Mouse (Mus musculus) gastrocnemius, postnatal 36 days (tissue): Measurements from ENCODE around the gene Nav2. TPM values are rescaled to one million over a fixed set of nuclear protein-coding genes. Genes with fewer than 3 reads are reported as not detected.

Experiments used
- DNase-seq, 2 experiments: peaks; one replicate each; pipeline ENCODE4 v3.0.0; 2022
- intact Hi-C: fragments of 180-260 bp; cut with DNase I; formaldehyde crosslinking; loops from one replicate; pipeline ENCODE4 v1.15.1; 2025
- total RNA-seq, 2 experiments: library from RNA; stranded (reverse); gene quantifications; 2 replicates each; pipeline ENCODE4 v1.2.3; 2021

Nav2 gene
- total RNA-seq, 2 experiments from 2014 or later = 21.8 to 23.9 TPM

GRCm38 (mm10) chr7:49597776-49598175, 689.3 kb downstream of the Nav2 start:
- no peak for DNase-seq
- intact Hi-C loops = no loop called here

DNA sequence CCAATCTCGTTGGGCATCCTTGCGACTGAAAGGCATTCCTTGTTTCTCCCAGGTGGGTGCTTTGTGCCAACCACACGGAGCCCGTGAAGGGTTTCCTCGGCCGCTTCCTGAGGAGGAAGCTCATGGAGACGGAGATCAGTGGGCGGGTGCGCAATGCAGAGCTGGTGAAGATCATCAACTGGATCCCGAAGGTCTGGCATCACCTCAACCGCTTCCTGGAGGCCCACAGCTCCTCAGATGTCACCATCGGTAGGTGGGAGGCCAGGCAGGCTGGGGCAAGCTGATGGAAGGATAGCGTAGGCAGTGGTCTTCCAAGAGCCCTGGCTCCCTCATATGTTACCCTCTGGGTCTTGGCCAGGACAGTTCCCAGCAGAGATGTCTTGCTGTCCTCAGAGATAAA, 689.7 kb downstream of the Nav2 start:
- intact Hi-C loops = no loop called here

GRCm38 (mm10) chr7:49599950-49600349, 691.4 kb downstream of the Nav2 start:
- intact Hi-C loops = loop anchor here (2.0 to 5.0 kb wide), 2 partner anchors 108 to 131 kb away; no protein-coding TSS in a partner anchor
- no peak for DNase-seq

More for the DNA sequence above, 689.7 kb downstream of the Nav2 start:
- no peak for DNase-seq

- peak; percentile 22 to 26 for DNase-seq
- intact Hi-C loops = loop anchor here (2.0 to 5.0 kb wide), 2 partner anchors 109 to 133 kb away; no protein-coding TSS in a partner anchor
These were observed 692.9 kb downstream of the Nav2 start for GRCm38 (mm10) chr7:49601191-49601975.

DNA sequence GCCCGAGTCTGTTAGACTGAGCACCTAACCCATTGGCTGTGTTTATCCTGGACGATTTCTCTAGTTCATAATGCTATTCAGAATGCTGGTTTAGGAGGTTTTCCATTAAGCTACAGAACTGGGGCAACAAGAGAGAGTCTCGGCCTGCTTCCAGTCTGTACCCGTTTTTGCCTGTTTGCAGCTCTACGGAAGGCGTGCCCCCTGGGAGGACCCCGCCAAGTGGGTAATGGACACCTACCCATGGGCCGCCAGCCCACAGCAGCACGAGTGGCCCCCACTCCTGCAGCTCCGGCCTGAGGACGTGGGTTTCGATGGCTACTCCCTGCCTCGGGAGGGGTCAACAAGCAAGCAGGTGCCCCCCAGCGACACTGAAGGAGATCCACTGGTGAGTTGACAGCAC, 695.7 kb downstream of the Nav2 start:
- intact Hi-C loops = loop anchor here (5.0 kb wide), 1 partner anchor 112 kb away; no protein-coding TSS in a partner anchor
- DNase-seq = no peak

GRCm38 (mm10) chr7:49604965-49605795, 696.7 kb downstream of the Nav2 start:
- intact Hi-C loops = loop anchor here (5.0 kb wide), 1 partner anchor 113 kb away; no protein-coding TSS in a partner anchor
- no peak for DNase-seq

- no peak for DNase-seq
- intact Hi-C loops = loop anchor here (2.0 to 5.0 kb wide), 2 partner anchors 135 to 306 kb away; no protein-coding TSS in a partner anchor
These were observed 707.8 kb downstream of the Nav2 start for GRCm38 (mm10) chr7:49616258-49616735.

- intact Hi-C loops = loop anchor here (2.0 to 5.0 kb wide), 2 partner anchors 134 to 305 kb away; no protein-coding TSS in a partner anchor
These were observed 708.6 kb downstream of the Nav2 start for GRCm38 (mm10) chr7:49617087-49617486.

DNA sequence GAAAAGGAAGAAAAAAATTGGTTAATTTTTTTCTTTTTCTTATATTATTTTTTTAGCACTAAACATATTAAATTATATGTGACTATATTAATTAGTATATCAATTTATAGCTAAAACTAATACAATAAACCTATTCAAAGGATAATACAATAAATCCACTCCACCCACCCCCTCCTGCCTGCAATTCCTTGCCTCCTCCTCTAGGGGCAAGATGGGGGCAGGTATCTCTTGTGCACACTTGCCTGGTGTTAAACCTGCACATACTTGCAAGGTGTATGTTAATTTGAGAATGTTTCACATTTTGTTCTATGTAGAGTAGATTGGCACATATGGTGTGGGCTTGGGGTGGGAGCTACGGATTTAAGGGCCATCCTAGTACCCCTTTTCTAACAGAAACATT, 711.6 kb downstream of the Nav2 start:
- intact Hi-C loops = no loop called here
- DNase-seq = no peak

More at GRCm38 (mm10) chr7:49617087-49617486, 708.6 kb downstream of the Nav2 start:
- DNase-seq = no peak

DNA sequence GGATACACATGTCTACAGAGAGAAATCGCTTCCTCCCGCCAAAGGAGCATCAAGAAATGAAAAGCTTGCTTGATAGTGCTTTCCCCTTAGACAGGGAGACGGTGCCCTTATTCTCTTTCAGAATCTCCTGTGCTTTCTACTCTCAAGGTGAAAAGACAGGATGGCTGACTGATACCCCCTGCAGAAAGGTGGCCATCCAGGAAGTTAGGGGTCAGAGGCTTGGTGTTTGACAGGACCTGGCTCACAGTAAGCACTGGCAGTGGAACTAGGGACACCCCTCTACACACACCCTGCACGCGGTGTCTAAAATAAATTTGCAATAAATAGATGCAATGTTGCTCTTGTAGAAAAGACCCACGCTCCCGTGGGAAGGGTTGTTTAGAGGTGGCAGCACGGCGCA, 723.4 kb downstream of the Nav2 start:
- DNase-seq = no peak
- intact Hi-C loops = no loop called here

DNA sequence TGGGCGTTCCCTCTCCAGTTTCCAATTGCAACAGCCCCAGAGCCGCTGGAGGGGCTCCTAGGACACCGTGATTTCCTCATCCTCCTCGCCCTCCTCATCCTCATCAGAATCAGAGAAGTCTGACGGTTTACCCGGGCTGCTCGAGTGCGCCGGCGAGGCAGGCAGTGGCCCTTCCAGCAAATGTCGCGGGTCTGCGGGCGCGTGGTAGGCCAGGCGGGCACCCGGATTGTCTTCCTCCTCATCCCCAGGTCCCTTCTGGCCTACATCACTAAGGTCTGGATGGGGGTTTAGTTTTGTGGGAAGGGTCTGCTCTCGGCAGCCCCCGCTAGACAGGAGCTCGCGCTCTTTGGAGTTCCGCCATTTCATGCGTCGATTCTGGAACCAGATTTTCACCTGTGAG, 723.9 kb downstream of the Nav2 start:
- intact Hi-C loops = no loop called here
- DNase-seq = no peak

- intact Hi-C loops = no loop called here
- DNase-seq = no peak
These were observed 725.0 kb downstream of the Nav2 start for GRCm38 (mm10) chr7:49633375-49633956.

GRCm38 (mm10) chr7:49634291-49635073, 726.0 kb downstream of the Nav2 start:
- intact Hi-C loops = no loop called here
- no peak for DNase-seq

DNA sequence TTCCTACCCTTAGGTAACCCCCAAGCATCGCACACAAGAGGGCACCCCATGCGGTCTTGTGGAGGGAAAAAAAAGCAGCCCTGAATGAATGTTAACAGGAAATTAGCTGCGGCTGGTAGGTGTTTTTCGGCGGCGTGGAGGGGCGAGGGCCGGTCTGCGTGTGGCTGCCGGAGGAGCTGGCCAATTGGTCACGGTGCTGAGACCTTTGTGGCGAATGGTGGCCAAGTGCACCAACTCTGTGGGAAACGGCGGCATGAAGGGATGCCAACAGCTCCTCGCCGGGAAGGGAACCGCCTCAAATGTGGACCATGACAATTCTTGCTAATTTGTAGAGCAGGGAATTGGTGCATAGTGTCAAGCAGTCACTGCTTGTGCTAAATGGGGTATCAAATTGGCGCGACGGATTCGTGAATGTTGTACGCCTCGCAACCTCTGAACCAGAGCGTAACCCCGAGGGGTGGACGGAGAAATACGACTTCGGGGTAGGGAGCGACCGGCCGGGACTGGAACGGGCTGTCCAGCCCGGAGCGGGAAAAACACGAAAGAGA, 726.6 kb downstream of the Nav2 start:
- intact Hi-C loops = no loop called here
- no peak for DNase-seq

DNA sequence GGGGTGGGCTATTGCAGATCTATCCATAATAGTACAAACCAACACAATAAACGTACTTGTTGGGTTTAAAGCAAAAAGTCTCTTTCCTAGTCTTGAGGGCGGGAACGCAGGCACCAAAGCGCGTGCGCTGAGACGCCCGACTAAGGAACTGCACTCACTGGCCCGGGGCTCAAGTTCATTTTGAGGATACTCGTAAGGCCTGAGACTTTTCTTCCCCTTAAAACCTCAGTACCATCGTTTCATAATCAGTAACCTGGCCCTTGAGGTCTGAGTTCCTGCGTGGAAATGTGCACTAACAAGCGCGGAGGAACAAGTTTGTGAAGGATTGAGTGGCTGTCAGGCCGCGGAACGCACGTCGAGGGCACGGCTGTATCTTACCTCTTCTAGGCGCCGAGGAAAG, 727.5 kb downstream of the Nav2 start:
- no peak for DNase-seq
- intact Hi-C loops = no loop called here

GRCm38 (mm10) chr7:49636491-49637115, 728.1 kb downstream of the Nav2 start, which contains the start of gene Dbx1:
Gene Dbx1, minus strand, starts transcription at chr7:49636849.
- DNase-seq = no peak
- intact Hi-C loops = no loop called here

DNA sequence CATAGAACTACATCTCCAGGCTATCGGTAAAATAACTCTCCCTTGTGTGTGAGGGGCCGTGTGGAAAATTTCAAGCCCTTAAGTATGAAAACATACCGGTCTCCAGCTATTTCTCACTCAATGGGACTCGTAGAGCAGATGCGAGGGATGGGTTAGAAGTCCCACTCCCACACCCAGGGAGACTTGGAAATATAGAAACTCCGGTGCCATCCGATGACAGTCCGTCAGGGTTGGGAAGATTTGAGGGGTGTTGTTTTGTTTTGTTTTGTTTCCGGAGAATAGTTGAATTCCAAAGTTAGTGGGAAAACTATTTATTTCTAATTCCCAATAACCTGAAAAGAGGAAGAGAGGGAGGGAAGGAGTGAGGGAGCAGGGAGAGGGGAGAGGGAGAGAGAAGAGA, 728.8 kb downstream of the Nav2 start:
- no peak for DNase-seq
- intact Hi-C loops = no loop called here

DNA sequence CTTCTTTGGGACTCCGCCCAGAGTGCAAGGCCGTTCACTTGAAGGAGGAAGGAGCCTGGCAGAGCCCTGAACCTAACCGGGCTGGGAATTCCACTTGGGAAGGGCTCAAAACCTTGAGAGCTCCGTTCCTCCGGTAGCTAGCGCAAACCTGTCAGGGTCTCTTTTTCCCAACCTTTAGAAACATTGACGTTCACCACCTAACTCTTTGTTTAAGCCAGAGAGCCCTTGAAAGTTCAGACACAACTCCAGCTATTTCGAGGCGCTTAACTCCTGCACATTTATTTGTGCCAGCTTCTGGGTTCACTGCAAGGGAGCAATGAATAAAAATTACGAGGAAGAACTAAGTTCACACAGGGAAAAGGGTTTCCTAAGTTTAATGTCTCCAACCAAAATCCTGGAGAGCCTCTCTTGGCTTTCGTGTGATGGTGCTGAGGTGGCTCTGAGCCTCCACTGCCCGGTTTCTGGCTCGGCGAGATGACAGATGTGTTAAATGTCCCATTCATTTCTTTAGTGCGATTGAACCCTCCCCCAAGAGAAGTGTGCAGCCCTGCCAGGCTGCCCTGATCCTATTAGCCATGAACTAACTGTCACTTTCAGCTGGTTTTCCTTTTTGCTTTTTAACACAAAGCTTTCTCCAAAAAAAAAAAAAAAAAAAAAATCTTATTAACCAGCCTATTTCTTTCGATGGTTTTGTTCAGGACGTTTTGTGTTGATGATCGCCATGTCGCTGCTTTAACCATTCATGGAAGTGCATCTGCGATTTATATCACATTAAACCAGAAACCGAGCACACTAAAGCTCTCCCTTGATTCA, 729.5 kb downstream of the Nav2 start:
- no peak for DNase-seq
- intact Hi-C loops = no loop called here
